Mouse (Mus musculus): ENCODE results near the gene Rasgrp1.

Gene Rasgrp1

GRCm38 (mm10) chr2:117250001-117250510 lies 92.7 kb downstream of the Rasgrp1 start:
- Histone ChIP-seq H3K9me3 (ENCODE audit: low read length) (no peaks in the 10 kb centered on the region), H3K4me1 (replicated peaks; ENCODE audit: low read depth, low read length) (peaks cover 29% of the 10 kb centered on the region), H3K27me3 (ENCODE audit: insufficient read depth, low read length) (no peaks in the 10 kb centered on the region), H3K4me3 (replicated peaks; ENCODE audit: low read length) (peak overlapping the region; percentile 89), H3K36me3 (ENCODE audit: insufficient read depth, low read length) (0 out of 2 replicates have a peak, but pooled peaks cover 4% of the 10 kb centered on the region)
- TF ChIP-seq NANOG (IDR thresholded peaks at IDR 0.05; ENCODE audit: borderline replicate concordance, low read length) (no peak), CTCF (conservative IDR thresholded peaks at IDR 0.05; ENCODE audit: low read length) (no peak), POU5F1 (IDR thresholded peaks at IDR 0.05; ENCODE audit: borderline replicate concordance, low read length) (no peak)

DNA sequence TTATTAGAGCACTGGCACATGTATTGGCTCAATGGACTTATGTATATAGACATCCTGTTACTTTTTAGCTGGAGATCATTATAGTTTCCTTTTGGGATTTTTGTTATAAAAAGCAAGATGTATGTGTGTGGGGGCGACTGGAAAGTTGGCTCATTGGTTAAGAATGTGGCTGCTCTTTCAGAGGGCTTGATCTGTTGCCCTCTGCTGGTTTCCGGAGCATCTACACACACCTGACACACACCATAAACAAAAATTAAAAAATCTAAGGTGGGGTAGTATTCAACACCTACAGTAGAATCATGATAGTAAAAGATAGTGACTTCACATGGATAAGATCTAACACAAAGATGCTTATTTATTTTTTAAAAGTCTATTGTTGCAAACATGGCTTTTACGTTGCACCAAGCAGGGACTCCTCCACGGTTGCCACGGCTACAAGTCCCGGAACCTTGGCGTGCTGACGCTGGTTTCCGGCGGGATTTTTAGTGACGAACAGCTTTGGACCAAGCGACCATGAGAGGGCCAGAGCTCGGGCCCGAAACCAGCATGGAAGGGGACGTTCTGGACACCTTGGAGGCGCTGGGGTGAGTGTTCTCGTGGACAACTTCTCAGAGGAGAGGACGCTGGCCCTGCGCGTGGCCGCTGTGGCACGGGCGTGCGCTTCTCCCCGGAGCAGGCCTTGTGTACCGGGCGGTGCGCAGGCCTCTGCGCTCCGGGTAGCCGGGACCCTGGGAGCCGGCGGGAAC lies 93.4 kb downstream of the Rasgrp1 start, which contains the start of gene Fam98b:
TSS of gene Fam98b (plus strand) at position 485 of the 746 bp plus-strand sequence.
- 0 out of 2 replicates have a peak, but pooled peaks cover 4% of the 10 kb centered on the region for H3K36me3 ChIP-seq (ENCODE audit: insufficient read depth, low read length)
- H3K27me3 ChIP-seq (ENCODE audit: insufficient read depth, low read length): no peaks in the 10 kb centered on the region
- peak within 1 kb of the TSS; percentile 89 for H3K4me3 ChIP-seq (replicated peaks; ENCODE audit: low read length)
- H3K4me1 ChIP-seq (replicated peaks; ENCODE audit: low read depth, low read length): peaks cover 29% of the 10 kb centered on the region
- peak; percentile 71 for TF ChIP-seq CTCF (conservative IDR thresholded peaks at IDR 0.05; ENCODE audit: low read length)
- no peak for TF ChIP-seq POU5F1 (IDR thresholded peaks at IDR 0.05; ENCODE audit: borderline replicate concordance, low read length)
- H3K9me3 ChIP-seq (ENCODE audit: low read length): no peaks in the 10 kb centered on the region

- Histone ChIP-seq H3K36me3 (ENCODE audit: insufficient read depth, low read length) (no peaks in the 10 kb centered on the region), H3K9me3 (ENCODE audit: low read length) (no peaks in the 10 kb centered on the region), H3K27me3 (ENCODE audit: insufficient read depth, low read length) (0 out of 2 replicates have a peak, but pooled peaks cover 3% of the 10 kb centered on the region), H3K4me3 (replicated peaks; ENCODE audit: low read length) (no peak overlapping the region), H3K4me1 (replicated peaks; ENCODE audit: low read depth, low read length) (no peaks in the 10 kb centered on the region; the same call in 1 of the 2 replicates)
- TF ChIP-seq NANOG (IDR thresholded peaks at IDR 0.05; ENCODE audit: borderline replicate concordance, low read length) (no peak), POU5F1 (IDR thresholded peaks at IDR 0.05; ENCODE audit: borderline replicate concordance, low read length) (no peak), CTCF (conservative IDR thresholded peaks at IDR 0.05; ENCODE audit: low read length) (no peak)
Measured at GRCm38 (mm10) chr2:117241953-117242352, 100.8 kb downstream of the Rasgrp1 start.

GRCm38 (mm10) chr2:117231257-117231656 lies 111.5 kb downstream of the Rasgrp1 start:
- Histone ChIP-seq H3K27me3 (ENCODE audit: insufficient read depth, low read length) (peaks cover 27% of the 10 kb centered on the region), H3K4me3 (replicated peaks; ENCODE audit: low read length) (no peak overlapping the region), H3K4me1 (replicated peaks; ENCODE audit: low read depth, low read length) (peaks cover 5% of the 10 kb centered on the region; the same call in 1 of the 2 replicates), H3K9me3 (ENCODE audit: low read length) (no peaks in the 10 kb centered on the region), H3K36me3 (ENCODE audit: insufficient read depth, low read length) (no peaks in the 10 kb centered on the region)
- no peak for TF ChIP-seq POU5F1 (IDR thresholded peaks at IDR 0.05; ENCODE audit: borderline replicate concordance, low read length)
- TF ChIP-seq CTCF (conservative IDR thresholded peaks at IDR 0.05; ENCODE audit: low read length): peak; percentile 87

DNA sequence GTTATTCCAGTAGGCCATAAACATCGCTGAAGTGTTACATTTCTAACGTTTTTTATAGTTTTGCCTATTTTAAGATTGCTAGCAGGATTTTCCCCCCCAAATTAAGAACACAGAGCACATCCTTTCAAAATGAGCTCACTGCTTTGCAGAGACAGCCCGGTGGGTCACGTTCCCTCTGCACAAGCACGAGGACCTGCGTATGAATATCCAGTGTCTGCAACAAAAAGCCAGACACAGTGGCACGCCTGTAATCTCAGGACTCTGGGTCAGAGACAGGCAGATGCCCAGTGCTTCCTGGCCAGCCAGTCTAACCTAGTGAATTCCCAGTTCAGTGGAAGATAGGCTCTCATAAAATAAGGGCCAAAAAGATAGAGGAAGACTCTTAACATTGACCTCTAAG lies 112.5 kb downstream of the Rasgrp1 start:
- TF ChIP-seq NANOG (IDR thresholded peaks at IDR 0.05; ENCODE audit: borderline replicate concordance, low read length): no peak
- no peak for TF ChIP-seq CTCF (conservative IDR thresholded peaks at IDR 0.05; ENCODE audit: low read length)
- no peak for TF ChIP-seq POU5F1 (IDR thresholded peaks at IDR 0.05; ENCODE audit: borderline replicate concordance, low read length)
- H3K36me3 ChIP-seq (ENCODE audit: insufficient read depth, low read length): no peaks in the 10 kb centered on the region
- no peaks in the 10 kb centered on the region for H3K9me3 ChIP-seq (ENCODE audit: low read length)
- H3K27me3 ChIP-seq (ENCODE audit: insufficient read depth, low read length): peaks cover 27% of the 10 kb centered on the region
- no peak overlapping the region for H3K4me3 ChIP-seq (replicated peaks; ENCODE audit: low read length)
- H3K4me1 ChIP-seq (replicated peaks; ENCODE audit: low read depth, low read length): peaks cover 5% of the 10 kb centered on the region; the same call in 1 of the 2 replicates
